Mouse (Mus musculus) left cerebral cortex, adult 8-10 months (tissue): ENCODE results near the gene 4922502D21Rik. TPM values are rescaled to one million over a fixed set of nuclear protein-coding genes. Genes with fewer than 3 reads are reported as not detected.
"Not testable (repeated sequence)": the region's sequence is repeated elsewhere in the genome, so short reads cannot be mapped to it uniquely, and the experiment has no call there.

Source experiments
- DNase-seq, 2 experiments: peaks; one replicate each; pipeline ENCODE4 v3.0.0; 2022; ENCODE audit warnings: low spot score in 2 of 2
- total RNA-seq, 4 experiments: library from RNA; stranded (reverse); gene quantifications; 2 replicates each; pipeline ENCODE4 v1.2.4; 2022

4922502D21Rik gene
- not detected for total RNA-seq

GRCm38 (mm10) chr6:129331610-129332009 is at the start of gene 4922502D21Rik:
Gene 4922502D21Rik (minus strand): TSS chr6:129331796.
- no peak for DNase-seq

GRCm38 (mm10) chr6:129380454-129380853 is 48.9 kb upstream of the 4922502D21Rik start:
- peak in 1 of 2 experiments; percentile 6 for DNase-seq

GRCm38 (mm10) chr6:129374937-129375471 is 43.4 kb upstream of the 4922502D21Rik start:
- DNase-seq = no peak

GRCm38 (mm10) chr6:129369374-129370132 is 38.0 kb upstream of the 4922502D21Rik start:
- no peak for DNase-seq

- no peak for DNase-seq
Measured at GRCm38 (mm10) chr6:129365959-129366359, 34.4 kb upstream of the 4922502D21Rik start.

- DNase-seq = no peak
Measured at GRCm38 (mm10) chr6:129363942-129364341, 32.3 kb upstream of the 4922502D21Rik start.

- DNase-seq = no peak
Measured at GRCm38 (mm10) chr6:129359515-129359914, 27.9 kb upstream of the 4922502D21Rik start.

- DNase-seq = no peak
Measured at GRCm38 (mm10) chr6:129356430-129356829, 24.8 kb upstream of the 4922502D21Rik start.

GRCm38 (mm10) chr6:129355774-129356173 is 24.2 kb upstream of the 4922502D21Rik start:
- no peak for DNase-seq

- no peak for DNase-seq
Measured at GRCm38 (mm10) chr6:129351091-129351490, 19.5 kb upstream of the 4922502D21Rik start.

- no peak for DNase-seq
Measured at GRCm38 (mm10) chr6:129349524-129350352, 18.1 kb upstream of the 4922502D21Rik start.

GRCm38 (mm10) chr6:129344408-129344807 is 12.8 kb upstream of the 4922502D21Rik start:
- DNase-seq = no peak

- DNase-seq = not testable (repeated sequence)
Measured at GRCm38 (mm10) chr6:129342391-129342790, 10.8 kb upstream of the 4922502D21Rik start, which contains the start of gene Clec12a. Gene Clec12a (plus strand): TSS chr6:129342691.

- no peak for DNase-seq
Measured at GRCm38 (mm10) chr6:129337751-129338150, 6.2 kb upstream of the 4922502D21Rik start.

- DNase-seq = peak; percentile 7 to 17
Measured at GRCm38 (mm10) chr6:129333674-129334078, 2.1 kb upstream of the 4922502D21Rik start.

- DNase-seq = no peak
Measured at GRCm38 (mm10) chr6:129326568-129327150, 4.9 kb downstream of the 4922502D21Rik start.

GRCm38 (mm10) chr6:129326016-129326415 is 5.6 kb downstream of the 4922502D21Rik start:
- no peak for DNase-seq

- no peak for DNase-seq
Measured at GRCm38 (mm10) chr6:129319331-129319730, 12.3 kb downstream of the 4922502D21Rik start.

- no peak for DNase-seq
Measured at GRCm38 (mm10) chr6:129318395-129318794, 13.2 kb downstream of the 4922502D21Rik start.

GRCm38 (mm10) chr6:129316463-129316862 is 15.1 kb downstream of the 4922502D21Rik start:
- DNase-seq = no peak

- DNase-seq = no peak
Measured at GRCm38 (mm10) chr6:129315698-129316097, 15.9 kb downstream of the 4922502D21Rik start.
